Mouse (Mus musculus): Measurements from ENCODE around the gene Ppm1j.

The Ppm1j gene

GRCm38 (mm10) chr3:104817481-104817990 is 36.7 kb downstream of the Ppm1j start:
- peak; percentile 63 for DNase-seq

GRCm38 (mm10) chr3:104817991-104818748 is 37.3 kb downstream of the Ppm1j start, which contains the start of gene Mov10:
Mov10 (minus strand) TSS chr3:104818563.
- peak; percentile 52 for DNase-seq

- DNase-seq = no peak
Observed at GRCm38 (mm10) chr3:104818749-104819134, 37.9 kb downstream of the Ppm1j start.

GRCm38 (mm10) chr3:104820426-104820825 is 39.6 kb downstream of the Ppm1j start:
- DNase-seq = no peak

- DNase-seq = no peak
Observed at GRCm38 (mm10) chr3:104822413-104822812, 41.6 kb downstream of the Ppm1j start.
